In the genomic region with DNA sequence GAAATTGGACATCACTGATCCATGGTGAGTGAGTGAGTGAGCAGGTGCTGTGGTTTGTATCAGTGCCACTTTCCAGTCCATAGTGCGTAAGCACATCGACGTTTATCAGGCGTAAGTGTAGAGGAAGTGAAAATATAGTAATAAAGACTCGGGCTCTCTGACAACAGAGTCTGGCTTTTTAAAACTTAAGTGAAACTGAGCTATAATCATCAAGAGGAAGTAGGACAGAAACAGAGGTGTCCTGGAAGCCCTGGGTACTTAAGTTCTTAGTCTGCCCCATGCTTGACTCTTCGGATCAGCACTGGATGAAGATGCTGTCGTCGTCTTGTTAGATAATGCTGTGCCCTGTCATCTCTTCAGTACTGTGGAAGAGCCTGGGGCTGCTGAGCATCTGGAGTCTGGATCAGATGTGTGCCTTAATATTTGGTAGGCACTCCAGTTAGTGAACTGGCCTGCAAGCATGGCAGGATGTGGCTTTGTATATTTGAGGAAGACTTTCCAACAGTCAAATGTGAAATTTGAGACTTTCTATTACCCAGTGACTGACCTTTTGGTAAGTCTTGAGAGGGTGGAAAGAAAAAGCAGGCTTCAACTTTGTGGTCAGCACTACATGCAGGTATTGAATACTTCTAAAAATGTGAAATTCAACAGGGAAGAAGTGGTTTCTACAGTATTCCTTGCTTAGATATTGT, we compare ENCODE assay signal across 18 mouse cellular contexts. TPM values are rescaled to one million over a fixed set of nuclear protein-coding genes. Genes with fewer than 3 reads are reported as not detected.
A peak's percentile ranks its signal among the peaks of the same experiment; 100 is the strongest.
DNase-seq lines count a peak whose midpoint lies in the region; ATAC-seq and TF ChIP-seq lines count a peak whose summit lies in the region.
"Had no signal": no experiment of that assay in that cellular context is flagged by ENCODE, and none has a peak within 500 bp of the region (broad histone marks: within the 10 kb centered on the region; RNA-seq: fewer than 3 reads in every experiment).

No protein-coding gene starts in this region.

- WGBS in liver, adult 2 months: 86% methylated on average over 8 of the region's 8 CpGs

- peaks cover 42% of the 10 kb centered on the region for H3K36me3 ChIP-seq in liver, adult 2 months (ENCODE audit: control insufficient read depth, insufficient read depth, low read length)

- peak; percentile 54 for ATAC-seq in activated CD4-positive, CD25-positive, alpha-beta regulatory T cell, adult 4 months
- ATAC-seq in megakaryocyte, adult 5-6 weeks (ENCODE audit: poor library complexity, severe bottlenecking): peak; percentile 73

- H3K27me3 ChIP-seq in liver, adult 2 months (ENCODE audit: control insufficient read depth, insufficient read depth, low read length): no peaks in the 10 kb centered on the region
- H3K27me3 ChIP-seq: limb, embryonic 15.5 days had no signal

- no peak for TF ChIP-seq CTCF in liver, adult 2 months (IDR thresholded peaks at IDR 0.05; ENCODE audit: low read depth, low read length)

- H3K79me2 ChIP-seq in liver, adult 2 months (ENCODE audit: control insufficient read depth, insufficient read depth, low read length): no peaks in the 10 kb centered on the region

- no peak overlapping the region for H3K4me3 ChIP-seq in liver, adult 2 months (ENCODE audit: insufficient read depth, low read depth, low read length)
- H3K4me3 ChIP-seq: erythroblast, embryonic 14.5 days; limb, embryonic 15.5 days had no signal

- no peak overlapping the region for H3K9ac ChIP-seq in liver, adult 2 months (ENCODE audit: low read depth, low read length)
- H3K9ac ChIP-seq: hindbrain, embryonic 14.5 days; limb, embryonic 15.5 days had no signal

- H3K27ac ChIP-seq in liver, adult 2 months (replicated peaks; ENCODE audit: insufficient read depth, low read depth, low read length): no peak overlapping the region
- H3K27ac ChIP-seq: hindbrain, embryonic 14.5 days; limb, embryonic 15.5 days; stomach, postnatal 0 days had no signal

- no peak for TF ChIP-seq POLR2A in liver, adult 2 months (IDR thresholded peaks at IDR 0.05; ENCODE audit: extremely low read depth, insufficient read depth, low read length)

- H3K4me1 ChIP-seq in liver, adult 2 months (ENCODE audit: control insufficient read depth, insufficient read depth, low read length): no peaks in the 10 kb centered on the region
- H3K4me1 ChIP-seq: limb, embryonic 15.5 days had no signal

- DNase-seq in liver, adult 2 months (ENCODE audit: extremely low read depth, low read depth, low spot score): peak; percentile 25
- DNase-seq in liver (no peak), 416B (ENCODE audit: low read depth) (peak; percentile 91), adipocyte (ENCODE audit: low spot score) (no peak)
- DNase-seq in thymus, postnatal 0 days (ENCODE audit: low spot score): no peak
- no peak for DNase-seq in right cerebral cortex, postnatal 14 days
- DNase-seq: cerebellum, adult 9-10 months; gastrocnemius, postnatal 25 days; kidney, adult 18-20 months; kidney, postnatal 4 days; lung, postnatal 14 days had no signal

RNA-seq across cellular contexts. Expression of a gene that starts 30.5 kb away (rescaled TPM):
- 10.5 TPM in 2 replicates for total RNA-seq in liver, adult 2 months (2014; rRNA removed)
- 1.8 and 2.1 TPM in 2 replicates for polyA plus RNA-seq in liver, adult 2 months (2012; rRNA removed)
- polyA plus RNA-seq in activated CD4-positive, CD25-positive, alpha-beta regulatory T cell, adult 4 months (2017; shearing (Covaris generic)): 10 to 100 TPM; 20.7 to 25.4 TPM
- 18.0 and 25.5 TPM in 2 replicates for total RNA-seq in megakaryocyte, adult 5-6 weeks (2015)
- 23.4 and 29.7 TPM in 2 replicates for total RNA-seq in megakaryocyte, adult 5-6 weeks (2017)
- polyA plus RNA-seq in thymus, postnatal 0 days (2015; fragmentation: Nextera tagmentation; extraction: Ambion mirVana): 43.1 and 47.5 TPM in 2 replicates

RNA-seq across cellular contexts. Expression of a gene that starts 40.0 kb away (rescaled TPM):
- 0.60 TPM in 1 of 2 replicates, not detected in the other for total RNA-seq in liver, adult 2 months (2014; rRNA removed)
- polyA plus RNA-seq in liver, adult 2 months (2012; rRNA removed): 0.17 and 0.20 TPM in 2 replicates
- polyA plus RNA-seq in activated CD4-positive, CD25-positive, alpha-beta regulatory T cell, adult 4 months (2017; shearing (Covaris generic)): 10 to 100 TPM; 90.9 to 94.0 TPM
- 0.47 TPM in 1 of 2 replicates, not detected in the other for total RNA-seq in megakaryocyte, adult 5-6 weeks (2015)
- total RNA-seq in megakaryocyte, adult 5-6 weeks (2017): 0.12 and 0.62 TPM in 2 replicates
- 1.7 and 2.0 TPM in 2 replicates for polyA plus RNA-seq in thymus, postnatal 0 days (2015; fragmentation: Nextera tagmentation; extraction: Ambion mirVana)
- total RNA-seq: gastrocnemius, postnatal 25 days had no signal
- polyA plus RNA-seq: erythroblast, embryonic 14.5 days; heart, embryonic 14.5 days; hindbrain, embryonic 14.5 days; limb, embryonic 15.5 days had no signal

RNA-seq across cellular contexts. Expression of a gene that starts 47.9 kb away (rescaled TPM):
- total RNA-seq in liver, adult 2 months (2014; rRNA removed): 44.9 and 51.8 TPM in 2 replicates
- polyA plus RNA-seq in liver, adult 2 months (2012; rRNA removed): 36.9 and 39.7 TPM in 2 replicates
- 10 to 100 TPM; 50.4 to 72.2 TPM for polyA plus RNA-seq in activated CD4-positive, CD25-positive, alpha-beta regulatory T cell, adult 4 months (2017; shearing (Covaris generic))
- total RNA-seq in megakaryocyte, adult 5-6 weeks (2015): 54.1 and 63.1 TPM in 2 replicates
- total RNA-seq in megakaryocyte, adult 5-6 weeks (2017): 48.7 and 54.6 TPM in 2 replicates
- polyA plus RNA-seq in thymus, postnatal 0 days (2015; fragmentation: Nextera tagmentation; extraction: Ambion mirVana): 65.4 and 67.5 TPM in 2 replicates

RNA-seq across cellular contexts. Expression of a gene that starts 48.2 kb away (rescaled TPM):
- 0.07 TPM in 1 of 2 replicates, not detected in the other for total RNA-seq in liver, adult 2 months (2014; rRNA removed)
- polyA plus RNA-seq in liver, adult 2 months (2012; rRNA removed): 0.17 TPM in 1 of 2 replicates, not detected in the other
- under 1 TPM; 0.20 to 0.38 TPM for polyA plus RNA-seq in activated CD4-positive, CD25-positive, alpha-beta regulatory T cell, adult 4 months (2017; shearing (Covaris generic))
- not detected in 2 replicates for total RNA-seq in megakaryocyte, adult 5-6 weeks (2015)
- total RNA-seq in megakaryocyte, adult 5-6 weeks (2017): not detected in 2 replicates
- polyA plus RNA-seq in thymus, postnatal 0 days (2015; fragmentation: Nextera tagmentation; extraction: Ambion mirVana): 0.52 and 1.1 TPM in 2 replicates
- polyA plus RNA-seq: erythroblast, embryonic 14.5 days; heart, embryonic 14.5 days; limb, embryonic 15.5 days; stomach, postnatal 0 days had no signal

Comparison
In these comparisons a context has a peak if more than half of its experiments do, and no peak if none do; other contexts are left out.
1. DNase-seq: peak in liver, adult 2 months (single experiment) and 416B (single experiment); none in liver (single experiment), thymus, postnatal 0 days (single experiment), right cerebral cortex, postnatal 14 days (single experiment) and adipocyte (single experiment).
2. RNA of a gene that starts 40.0 kb away (polyA plus RNA-seq): 90.9 to 94.0 TPM in activated CD4-positive, CD25-positive, alpha-beta regulatory T cell, adult 4 months; 1.7 to 2.0 TPM in thymus, postnatal 0 days and 0.17 to 0.20 TPM in liver, adult 2 months; every median in the first group is over 10 times any median in the second.